Mouse (Mus musculus): Measurements from ENCODE around the gene Try10.
"Not testable (repeated sequence)": the region's sequence is repeated elsewhere in the genome, so short reads cannot be mapped to it uniquely, and the experiment has no call there.

DNA sequence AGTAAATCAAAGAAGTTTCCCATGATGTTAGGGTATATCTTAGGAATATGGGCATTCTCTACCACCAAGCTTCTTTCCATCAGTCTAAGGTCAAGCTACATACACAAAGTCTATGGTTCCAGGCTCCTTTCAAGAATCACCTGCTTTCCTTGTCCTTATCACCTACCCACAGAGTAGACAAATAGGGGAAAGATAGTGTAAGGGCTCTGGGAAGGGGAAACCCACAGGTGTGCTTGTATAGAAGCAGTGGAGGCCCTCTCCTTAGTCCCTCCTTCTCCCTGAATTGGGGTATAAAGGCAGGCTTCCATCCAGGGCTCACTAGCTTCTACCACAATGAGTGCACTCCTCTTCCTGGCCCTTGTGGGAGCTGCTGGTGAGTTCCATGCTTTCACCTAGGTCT is 38.2 kb downstream of the Try10 start, which contains the start of gene Gm5771:
- TF ChIP-seq CTCF (conservative IDR thresholded peaks at IDR 0.05; ENCODE audit: low read length); POU5F1 (IDR thresholded peaks at IDR 0.05; ENCODE audit: borderline replicate concordance, low read length): not testable (repeated sequence)

Measured in E14TG2a.4 (cell line).